Comparison of ENCODE assay signal across 15 mouse cellular contexts in genomic region chr5:40760224-40760623, GRCm38 (mm10).
"Had no signal": no experiment of that assay in that cellular context is flagged by ENCODE, and none has a peak within 500 bp of the region (broad histone marks: within the 10 kb centered on the region; RNA-seq: fewer than 3 reads in every experiment).

No protein-coding gene starts in this region.

- H3K4me3 ChIP-seq: left cerebral cortex, adult 2 months; limb, embryonic 10.5 days; liver, embryonic 13.5 days; lung, embryonic 15.5 days; megakaryocyte, embryonic 14.5 days; midbrain, embryonic 15.5 days; neural tube, embryonic 13.5 days had no signal

- DNase-seq: kidney, postnatal 14 days; liver, embryonic 13.5 days; liver, postnatal 0 days; lung, postnatal 14 days; right cerebral cortex, postnatal 4 days; spleen, adult 18-20 months; thymus, adult 18-20 months; thymus, postnatal 25 days had no signal

- H3K27ac ChIP-seq: left cerebral cortex, adult 2 months; limb, embryonic 10.5 days; liver, embryonic 13.5 days; lung, embryonic 15.5 days; macrophage; midbrain, embryonic 15.5 days; neural tube, embryonic 13.5 days had no signal

- H3K27me3 ChIP-seq: liver, embryonic 13.5 days; lung, embryonic 15.5 days; megakaryocyte, embryonic 14.5 days; midbrain, embryonic 15.5 days; neural tube, embryonic 13.5 days had no signal

- ATAC-seq: liver, postnatal 0 days; midbrain, embryonic 15.5 days had no signal

- H3K4me1 ChIP-seq: limb, embryonic 10.5 days; liver, embryonic 13.5 days; lung, embryonic 15.5 days; megakaryocyte, embryonic 14.5 days; midbrain, embryonic 15.5 days; neural tube, embryonic 13.5 days had no signal
